Mouse (Mus musculus) lung, embryonic 14.5 days (tissue): ENCODE results near the gene Bves. TPM values are rescaled to one million over a fixed set of nuclear protein-coding genes. Genes with fewer than 3 reads are reported as not detected.

Experiments
- ATAC-seq: fragments of 200-750 bp; cut with Nextera tagmentation; 2 replicates; pipeline ENCODE4 v1.8.0; 2017; ENCODE audit warnings: mild to moderate bottlenecking, moderate TSS enrichment, moderate library complexity; ENCODE audit not compliant: insufficient read depth
- DNase-seq: peaks from one replicate; pipeline ENCODE4 v3.0.0-alpha.2; 2015
- H3K27ac ChIP-seq: fragments of 300-500 bp; sonication (generic); 2 replicates; pipeline ENCODE4 v1.5.1; 2014; ENCODE audit warnings: low read depth, mild to moderate bottlenecking, moderate library complexity
- H3K27me3 ChIP-seq: fragments of 300-500 bp; sonication (generic); 2 replicates; pipeline ENCODE4 v1.6.1; 2014; ENCODE audit warnings: low read length, control low read depth; ENCODE audit not compliant: insufficient read depth
- H3K36me3 ChIP-seq: fragments of 300-500 bp; sonication (generic); 2 replicates; pipeline ENCODE4 v1.6.1; 2014; ENCODE audit warnings: control low read depth; ENCODE audit not compliant: insufficient read depth
- H3K4me1 ChIP-seq: fragments of 300-500 bp; sonication (generic); 2 replicates; pipeline ENCODE4 v1.6.1; 2014; ENCODE audit warnings: antibody characterized with exemption, control low read depth; ENCODE audit not compliant: insufficient read depth
- H3K4me2 ChIP-seq: fragments of 300-500 bp; sonication (generic); 2 replicates; pipeline ENCODE4 v1.6.1; 2014; ENCODE audit warnings: mild to moderate bottlenecking
- H3K4me3 ChIP-seq: fragments of 300-500 bp; sonication (generic); 2 replicates; pipeline ENCODE4 v1.5.1; 2014; ENCODE audit warnings: low read depth, low read length
- H3K9ac ChIP-seq: fragments of 300-500 bp; sonication (generic); 2 replicates; pipeline ENCODE4 v1.6.1; 2014
- H3K9me3 ChIP-seq: fragments of 300-500 bp; sonication (generic); 2 replicates; pipeline ENCODE4 v1.6.1; 2016; ENCODE audit warnings: low read depth, low read length, control low read depth
- CTCF ChIP-seq: IDR thresholded peaks from 2 replicates; pipeline ENCODE4 v1.5.1; 2016; ENCODE audit warnings: antibody characterized with exemption, low read depth
- WGBS: fragments of 180-500 bp; shearing (Covaris S2); extraction: QIAGEN DNeasy Blood & Tissue Kit; methylation state at CpG from one replicate; pipeline ENCODE4 v1.1.7; 2014; 5-methylcytosine and 5-hydroxymethylcytosine counted together
- polyA plus RNA-seq: library from polyadenylated mRNA; unstranded; fragments of >200 nt; fragmentation: Nextera tagmentation; extraction: Ambion mirVana; gene quantifications from 2 replicates; pipeline ENCODE4 v1.2.1, GENCODE M21; 2014

The Bves gene
- polyA plus RNA-seq, 1 experiment from 2014 or later: 1.2 TPM

DNA sequence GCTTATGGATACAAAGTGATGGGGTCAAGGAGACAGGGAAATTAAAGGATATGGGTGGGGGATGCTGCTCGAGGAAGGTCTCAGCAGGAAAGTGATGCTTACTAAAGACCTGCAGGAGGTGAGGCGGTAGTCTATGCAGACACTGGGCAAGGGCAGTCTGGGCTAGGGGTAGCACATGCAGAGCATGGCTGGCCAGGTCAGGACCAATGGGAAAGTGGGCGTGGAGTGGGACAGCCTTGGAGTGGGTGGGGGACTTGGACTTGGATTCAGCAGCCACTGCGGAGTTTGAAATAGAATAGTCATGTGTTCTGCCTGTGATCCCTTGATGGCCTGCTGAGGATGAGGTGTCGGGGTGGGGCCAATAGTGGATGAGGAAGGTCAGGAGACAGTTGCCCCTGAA lies 16.6 kb upstream of the Bves start:
- ATAC-seq (no peak), DNase-seq (no peak)
- Histone ChIP-seq H3K27ac (no peak overlapping the region), H3K4me2 (no peak overlapping the region), H3K9ac (no peak overlapping the region), H3K4me3 (no peak overlapping the region), H3K4me1 (no peaks in the 10 kb centered on the region), H3K36me3 (no peaks in the 10 kb centered on the region), H3K27me3 (no peaks in the 10 kb centered on the region), H3K9me3 (peaks cover 3% of the 10 kb centered on the region; the same call in 1 of the 2 replicates)
- TF ChIP-seq CTCF: no peak
- 81% methylated on average over 5 of the region's 5 CpGs for WGBS

DNA sequence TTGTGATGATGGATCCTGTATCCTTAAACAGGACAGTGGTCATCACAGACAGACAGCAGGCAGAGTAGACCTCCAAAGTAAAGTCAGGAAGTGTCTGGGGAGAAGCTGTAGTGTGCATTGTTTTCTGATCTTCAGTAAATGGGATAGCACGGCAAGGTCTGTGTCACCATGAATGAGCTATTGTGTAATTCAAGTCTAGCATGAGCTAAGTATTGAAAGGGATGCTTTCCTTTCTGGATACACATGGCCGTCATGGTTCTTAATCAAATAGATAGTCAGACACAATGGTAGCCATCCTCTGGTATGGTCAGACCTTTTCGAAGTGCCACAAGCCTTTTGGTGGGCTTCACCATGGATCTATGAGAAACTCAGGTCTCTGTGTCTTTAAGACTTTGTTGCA lies 15.3 kb upstream of the Bves start:
- WGBS: 79% methylated on average over 3 of the region's 3 CpGs
- H3K4me1 ChIP-seq: no peaks in the 10 kb centered on the region
- H3K9ac ChIP-seq: no peak overlapping the region
- no peaks in the 10 kb centered on the region for H3K36me3 ChIP-seq
- H3K27me3 ChIP-seq: no peaks in the 10 kb centered on the region
- no peak overlapping the region for H3K27ac ChIP-seq
- no peak for DNase-seq
- TF ChIP-seq CTCF: no peak
- H3K4me3 ChIP-seq: no peak overlapping the region
- no peak overlapping the region for H3K4me2 ChIP-seq
- ATAC-seq: no peak
- H3K9me3 ChIP-seq: peaks cover 3% of the 10 kb centered on the region; the same call in 1 of the 2 replicates

DNA sequence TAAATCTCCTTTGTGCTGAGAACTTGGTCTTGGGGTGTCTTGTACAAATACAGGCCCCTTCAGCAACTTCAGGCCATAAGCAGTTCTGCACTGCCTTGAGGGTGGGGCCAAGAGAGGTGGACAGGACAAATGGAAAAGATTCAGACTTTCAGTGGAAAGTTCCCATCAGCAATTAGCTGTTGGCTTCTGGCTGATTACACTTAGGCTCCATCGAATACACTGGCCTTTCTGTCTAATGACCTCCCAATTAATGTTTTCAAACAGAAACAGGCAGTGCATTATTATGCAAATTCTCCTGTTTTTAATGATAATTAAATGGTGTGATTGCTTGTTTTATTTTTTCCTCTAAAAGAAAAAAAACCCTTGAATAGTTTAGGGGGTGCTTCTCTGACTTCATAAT lies 11.4 kb upstream of the Bves start:
- Histone ChIP-seq H3K4me1 (no peaks in the 10 kb centered on the region), H3K27me3 (no peaks in the 10 kb centered on the region), H3K4me3 (no peak overlapping the region), H3K4me2 (no peak overlapping the region), H3K27ac (no peak overlapping the region), H3K36me3 (no peaks in the 10 kb centered on the region), H3K9ac (no peak overlapping the region), H3K9me3 (no peaks in the 10 kb centered on the region)
- 79% methylated on average over 1 of the region's 1 CpGs for WGBS
- TF ChIP-seq CTCF: no peak
- ATAC-seq: no peak
- DNase-seq: no peak

DNA sequence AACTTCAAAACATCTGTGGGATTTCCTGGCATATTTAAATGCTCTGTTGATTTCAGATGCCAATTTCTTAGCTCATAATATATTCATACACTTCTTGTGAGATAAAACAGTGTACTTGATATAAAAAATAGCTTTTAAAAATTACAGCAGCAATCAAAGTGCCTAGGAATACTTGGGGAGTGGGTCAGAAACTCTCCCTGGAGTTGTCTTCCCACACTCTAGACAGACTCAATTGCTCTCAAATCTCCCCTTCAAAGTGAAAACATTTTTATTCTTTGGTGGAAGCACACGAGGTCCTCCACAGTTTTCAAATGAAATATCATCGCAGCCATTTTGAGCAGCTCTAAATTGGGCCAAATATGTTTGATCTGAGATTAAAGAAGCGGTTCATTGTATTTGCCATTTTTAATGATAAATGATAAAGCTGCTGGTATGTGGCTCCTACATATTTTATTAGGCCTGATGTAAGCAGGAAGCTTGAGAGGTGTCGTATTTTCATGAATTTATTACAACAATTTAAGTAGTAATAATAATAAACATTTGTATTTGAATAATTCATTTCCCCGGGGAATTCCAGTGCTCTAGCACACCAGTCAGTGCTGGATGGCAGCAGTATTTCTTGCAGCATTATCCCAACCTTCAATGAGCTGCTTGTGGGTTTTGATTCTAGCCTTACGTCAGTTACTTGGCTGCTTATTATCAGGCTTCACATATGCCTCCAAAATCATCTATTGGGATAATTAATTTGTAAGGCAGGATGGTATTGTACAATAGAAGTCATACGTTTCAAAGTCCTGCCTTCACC lies 7.2 kb upstream of the Bves start:
- no peak overlapping the region for H3K4me3 ChIP-seq
- ATAC-seq: no peak
- H3K9me3 ChIP-seq: no peaks in the 10 kb centered on the region
- no peak overlapping the region for H3K4me2 ChIP-seq
- no peaks in the 10 kb centered on the region for H3K4me1 ChIP-seq
- no peaks in the 10 kb centered on the region for H3K36me3 ChIP-seq
- no peak for TF ChIP-seq CTCF
- H3K27me3 ChIP-seq: no peaks in the 10 kb centered on the region
- no peak for DNase-seq
- H3K9ac ChIP-seq: no peak overlapping the region
- H3K27ac ChIP-seq: no peak overlapping the region
- 69% methylated on average over 7 of the region's 7 CpGs for WGBS

- 29% methylated on average over 7 of the region's 7 CpGs for WGBS
- peak; percentile 28; the same call in 1 of the 2 replicates for ATAC-seq
- Histone ChIP-seq H3K4me1 (no peaks in the 10 kb centered on the region), H3K27me3 (peaks cover 24% of the 10 kb centered on the region), H3K36me3 (no peaks in the 10 kb centered on the region), H3K9ac (no peak overlapping the region), H3K27ac (no peak overlapping the region), H3K9me3 (no peaks in the 10 kb centered on the region), H3K4me2 (peak overlapping the region; percentile 88), H3K4me3 (peak overlapping the region; percentile 63)
- no peak for TF ChIP-seq CTCF
- DNase-seq: no peak
These were observed 647 bp upstream of the Bves start for GRCm38 (mm10) chr10:45334925-45335324.

GRCm38 (mm10) chr10:45339106-45339505 lies 3.5 kb downstream of the Bves start:
- 64% methylated on average over 7 of the region's 7 CpGs for WGBS
- no peak for TF ChIP-seq CTCF
- Histone ChIP-seq H3K36me3 (no peaks in the 10 kb centered on the region), H3K4me1 (no peaks in the 10 kb centered on the region), H3K9ac (no peak overlapping the region), H3K27me3 (peaks cover 24% of the 10 kb centered on the region), H3K4me2 (no peak overlapping the region), H3K4me3 (no peak overlapping the region), H3K27ac (no peak overlapping the region), H3K9me3 (no peaks in the 10 kb centered on the region)
- ATAC-seq: no peak
- DNase-seq: no peak

DNA sequence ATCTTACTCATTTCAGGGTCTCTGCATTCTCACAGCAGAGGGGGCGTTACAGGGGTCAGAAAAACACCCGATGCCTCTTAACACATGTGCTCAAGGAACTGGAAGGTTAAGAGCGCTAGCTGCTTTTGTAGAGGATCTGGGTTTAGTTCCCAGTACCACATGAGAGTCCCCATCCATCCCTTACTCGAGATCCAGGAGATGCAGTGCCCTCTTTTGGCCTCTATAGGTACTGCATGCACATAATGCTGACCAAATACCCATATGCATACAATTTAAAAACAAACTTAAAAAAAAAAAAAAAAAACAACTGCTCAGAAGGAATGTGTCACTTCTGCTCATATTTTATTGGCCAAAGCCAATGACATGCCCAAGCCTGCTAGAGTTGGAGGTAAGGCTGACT lies 8.8 kb downstream of the Bves start:
- no peak for DNase-seq
- H3K27ac ChIP-seq: no peak overlapping the region
- H3K4me1 ChIP-seq: no peaks in the 10 kb centered on the region
- H3K4me3 ChIP-seq: no peak overlapping the region
- no peak overlapping the region for H3K4me2 ChIP-seq
- peak; percentile 27; the same call in 1 of the 2 replicates for TF ChIP-seq CTCF
- no peaks in the 10 kb centered on the region for H3K27me3 ChIP-seq
- H3K9me3 ChIP-seq: no peaks in the 10 kb centered on the region
- ATAC-seq: no peak
- 81% methylated on average over 4 of the region's 4 CpGs for WGBS
- H3K36me3 ChIP-seq: no peaks in the 10 kb centered on the region
- no peak overlapping the region for H3K9ac ChIP-seq
